Mouse (Mus musculus): ENCODE data around the gene Bcor. TPM values are rescaled to one million over a fixed set of nuclear protein-coding genes. Genes with fewer than 3 reads are reported as not detected.

The Bcor gene
- polyA plus RNA-seq, 1 experiment: 13.6 TPM

GRCm38 (mm10) chrX:12082736-12083135 is 77.4 kb downstream of the Bcor start:
- TF ChIP-seq POLR2A (IDR thresholded peaks at IDR 0.05; ENCODE audit: borderline replicate concordance, control insufficient read depth, low read depth, low read length): no peak
- no peak for TF ChIP-seq CTCF (IDR thresholded peaks at IDR 0.05; ENCODE audit: control insufficient read depth, insufficient read depth, low read length)
- 19% methylated on average over 16 of the region's 16 CpGs for WGBS
- H3K4me1 ChIP-seq (ENCODE audit: control insufficient read depth, insufficient read depth, low read length): peaks cover 2% of the 10 kb centered on the region; the same call in 1 of the 2 replicates
- peak overlapping the region; percentile 61 for H3K27ac ChIP-seq (ENCODE audit: control insufficient read depth, insufficient read depth, low read depth, low read length, poor library complexity)
- H3K4me3 ChIP-seq (replicated peaks; ENCODE audit: control insufficient read depth, low read depth, low read length): no peak overlapping the region

DNA sequence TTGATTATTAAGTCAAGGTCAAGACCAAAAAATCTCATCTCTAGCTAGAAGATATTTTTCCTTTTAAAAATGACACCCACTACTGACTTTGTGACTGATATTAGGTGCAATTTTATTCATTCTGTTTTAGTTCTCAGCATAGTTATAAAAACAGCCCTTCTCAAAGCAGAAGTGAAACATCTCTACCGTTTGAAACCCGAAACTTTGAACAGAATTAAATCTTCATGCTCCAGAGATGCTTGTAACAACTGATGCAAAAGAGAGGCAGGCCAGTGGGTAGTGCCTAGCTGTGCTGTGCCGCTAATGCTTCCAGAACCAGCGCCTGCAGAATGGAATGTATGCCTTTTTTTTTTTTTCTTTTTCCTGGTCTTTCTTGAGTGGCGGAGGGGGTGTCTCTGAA is 78.0 kb downstream of the Bcor start:
- no peak overlapping the region for H3K4me3 ChIP-seq (replicated peaks; ENCODE audit: control insufficient read depth, low read depth, low read length)
- H3K27ac ChIP-seq (ENCODE audit: control insufficient read depth, insufficient read depth, low read depth, low read length, poor library complexity): no peak overlapping the region

DNA sequence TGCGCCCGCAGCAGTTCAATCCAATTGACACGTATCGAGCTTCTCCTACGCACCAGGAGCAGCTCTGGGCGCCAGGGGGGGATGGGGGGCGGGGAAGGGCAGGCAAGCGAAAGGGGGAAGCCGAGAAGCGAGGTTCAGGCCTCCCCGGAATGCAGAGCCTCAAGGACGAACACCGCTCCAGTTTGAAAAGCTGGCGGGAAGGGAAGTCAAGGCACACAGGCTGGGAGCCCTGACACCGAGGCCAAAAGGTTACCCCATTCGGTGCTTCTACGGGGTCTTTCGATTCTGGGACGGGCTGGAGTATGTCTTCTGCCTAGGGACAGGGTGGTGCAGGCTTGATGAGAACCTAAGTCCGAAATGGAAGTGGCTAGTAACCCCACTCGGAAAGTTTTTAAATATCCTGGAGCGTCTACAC is 78.4 kb downstream of the Bcor start:
- WGBS: 9% methylated on average over 22 of the region's 22 CpGs
- TF ChIP-seq POLR2A (IDR thresholded peaks at IDR 0.05; ENCODE audit: borderline replicate concordance, control insufficient read depth, low read depth, low read length): no peak

More for the DNA sequence above, 78.0 kb downstream of the Bcor start:
- WGBS: 30% methylated on average over 5 of the region's 5 CpGs
- peaks cover 2% of the 10 kb centered on the region; the same call in 1 of the 2 replicates for H3K4me1 ChIP-seq (ENCODE audit: control insufficient read depth, insufficient read depth, low read length)
- TF ChIP-seq POLR2A (IDR thresholded peaks at IDR 0.05; ENCODE audit: borderline replicate concordance, control insufficient read depth, low read depth, low read length) (no peak), CTCF (IDR thresholded peaks at IDR 0.05; ENCODE audit: control insufficient read depth, insufficient read depth, low read length) (no peak)

GRCm38 (mm10) chrX:12080904-12081740 is 79.0 kb downstream of the Bcor start:
- TF ChIP-seq POLR2A (IDR thresholded peaks at IDR 0.05; ENCODE audit: borderline replicate concordance, control insufficient read depth, low read depth, low read length): no peak; the same call in 1 of the 2 replicates
- no peak for TF ChIP-seq CTCF (IDR thresholded peaks at IDR 0.05; ENCODE audit: control insufficient read depth, insufficient read depth, low read length)
- H3K27ac ChIP-seq (ENCODE audit: control insufficient read depth, insufficient read depth, low read depth, low read length, poor library complexity): peak overlapping the region; percentile 80
- 3% methylated on average over 61 of the region's 61 CpGs for WGBS
- H3K4me3 ChIP-seq (replicated peaks; ENCODE audit: control insufficient read depth, low read depth, low read length): peak overlapping the region; percentile 64
- peaks cover 2% of the 10 kb centered on the region; the same call in 1 of the 2 replicates for H3K4me1 ChIP-seq (ENCODE audit: control insufficient read depth, insufficient read depth, low read length)

More for the DNA sequence above, 78.4 kb downstream of the Bcor start:
- Histone ChIP-seq H3K4me1 (ENCODE audit: control insufficient read depth, insufficient read depth, low read length) (peaks cover 2% of the 10 kb centered on the region; the same call in 1 of the 2 replicates), H3K27ac (ENCODE audit: control insufficient read depth, insufficient read depth, low read depth, low read length, poor library complexity) (peak overlapping the region; percentile 80), H3K4me3 (replicated peaks; ENCODE audit: control insufficient read depth, low read depth, low read length) (no peak overlapping the region)

DNA sequence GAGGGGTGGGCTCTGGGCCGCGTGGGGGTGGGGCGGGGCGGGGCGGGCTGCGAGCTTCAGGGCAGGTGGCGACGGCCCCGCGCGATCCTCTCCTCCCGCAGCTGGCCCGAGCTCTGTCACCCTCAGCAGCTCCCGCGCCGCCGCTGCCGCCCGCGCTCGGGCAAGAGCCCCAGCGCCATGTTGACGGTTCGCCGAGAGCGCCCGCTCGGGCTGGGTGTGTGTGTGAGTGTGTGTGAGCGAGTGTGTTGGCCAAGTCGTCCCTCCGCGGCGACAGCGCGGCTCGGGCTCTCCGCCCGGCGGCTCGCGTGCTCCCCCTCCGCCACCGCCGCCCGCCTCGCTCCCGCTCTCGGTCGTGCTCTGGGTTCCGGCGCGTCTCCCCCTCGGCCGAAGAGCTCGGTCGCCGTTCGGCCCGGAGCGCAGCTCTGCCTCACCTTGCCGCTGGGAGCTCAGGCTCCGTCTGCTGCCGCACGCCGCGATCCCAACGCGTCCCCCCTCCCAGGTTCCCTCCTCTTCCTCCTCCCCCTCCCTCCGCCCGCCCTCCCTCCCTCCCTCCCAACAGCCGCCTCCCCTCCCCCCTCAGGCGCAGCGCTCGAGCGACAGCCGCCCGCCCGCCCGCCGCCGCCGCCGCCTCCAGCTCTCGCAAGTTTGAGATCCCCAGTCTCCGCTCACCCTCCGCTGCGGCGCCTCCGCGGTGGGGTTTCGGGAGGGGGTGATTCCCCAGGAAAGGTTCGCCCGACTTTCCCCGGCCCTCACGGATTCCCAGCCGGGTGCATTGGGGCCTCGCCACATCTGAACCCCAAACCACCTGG is 79.9 kb downstream of the Bcor start:
- 2% methylated on average over 51 of the region's 97 CpGs for WGBS
- H3K4me1 ChIP-seq (ENCODE audit: control insufficient read depth, insufficient read depth, low read length): peaks cover 2% of the 10 kb centered on the region; the same call in 1 of the 2 replicates

GRCm38 (mm10) chrX:12079309-12080094 is 80.7 kb downstream of the Bcor start:
- H3K4me3 ChIP-seq (replicated peaks; ENCODE audit: control insufficient read depth, low read depth, low read length): peak overlapping the region; percentile 61
- WGBS: 2% methylated on average over 70 of the region's 79 CpGs
- peak overlapping the region; percentile 81 for H3K27ac ChIP-seq (ENCODE audit: control insufficient read depth, insufficient read depth, low read depth, low read length, poor library complexity)
- peaks cover 2% of the 10 kb centered on the region; the same call in 1 of the 2 replicates for H3K4me1 ChIP-seq (ENCODE audit: control insufficient read depth, insufficient read depth, low read length)
- no peak for TF ChIP-seq POLR2A (IDR thresholded peaks at IDR 0.05; ENCODE audit: borderline replicate concordance, control insufficient read depth, low read depth, low read length)
- TF ChIP-seq CTCF (IDR thresholded peaks at IDR 0.05; ENCODE audit: control insufficient read depth, insufficient read depth, low read length): no peak

More for the DNA sequence above, 79.9 kb downstream of the Bcor start:
- H3K4me3 ChIP-seq (replicated peaks; ENCODE audit: control insufficient read depth, low read depth, low read length): peak overlapping the region; percentile 64
- H3K27ac ChIP-seq (ENCODE audit: control insufficient read depth, insufficient read depth, low read depth, low read length, poor library complexity): peak overlapping the region; percentile 87
- TF ChIP-seq POLR2A (IDR thresholded peaks at IDR 0.05; ENCODE audit: borderline replicate concordance, control insufficient read depth, low read depth, low read length) (peak; percentile 92), CTCF (IDR thresholded peaks at IDR 0.05; ENCODE audit: control insufficient read depth, insufficient read depth, low read length) (no peak)

DNA sequence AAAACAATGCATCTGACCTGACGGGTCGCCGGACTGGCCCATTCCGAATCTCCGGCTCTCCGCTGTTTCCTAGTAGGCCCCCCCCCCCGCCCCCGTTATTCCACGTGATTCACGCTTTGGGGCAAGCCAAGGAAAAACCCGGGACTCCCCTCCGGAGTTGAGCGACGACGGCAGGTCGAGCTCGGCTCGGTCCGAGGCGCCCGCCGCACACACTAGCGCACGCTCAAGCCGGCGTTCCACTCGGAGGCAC is 81.2 kb downstream of the Bcor start:
- Histone ChIP-seq H3K4me3 (replicated peaks; ENCODE audit: control insufficient read depth, low read depth, low read length) (peak overlapping the region; percentile 61), H3K4me1 (ENCODE audit: control insufficient read depth, insufficient read depth, low read length) (peaks cover 2% of the 10 kb centered on the region; the same call in 1 of the 2 replicates), H3K27ac (ENCODE audit: control insufficient read depth, insufficient read depth, low read depth, low read length, poor library complexity) (peak overlapping the region; percentile 81)
- WGBS: under 1% methylated on average over 26 of the region's 27 CpGs
- TF ChIP-seq CTCF (IDR thresholded peaks at IDR 0.05; ENCODE audit: control insufficient read depth, insufficient read depth, low read length): no peak
- TF ChIP-seq POLR2A (IDR thresholded peaks at IDR 0.05; ENCODE audit: borderline replicate concordance, control insufficient read depth, low read depth, low read length): no peak

All from bone marrow, adult 2 months (tissue).